Mouse (Mus musculus) heart, postnatal 0 days (tissue): ENCODE measurements around the gene Gys1.

Source experiments
- CTCF ChIP-seq: IDR thresholded peaks from 2 replicates; pipeline ENCODE4 v1.5.1; 2016; ENCODE audit warnings: antibody characterized with exemption, control low read depth, low read depth
- EP300 ChIP-seq: IDR thresholded peaks from 2 replicates; pipeline ENCODE4 v1.6.1; 2016; ENCODE audit warnings: antibody characterized with exemption, low read depth

GRCm38 (mm10) chr7:45481374-45481927 is 46.8 kb downstream of the Gys1 start, which contains the start of gene Tulp2:
- TF ChIP-seq EP300 (no peak), CTCF (no peak)
